In the genomic region with DNA sequence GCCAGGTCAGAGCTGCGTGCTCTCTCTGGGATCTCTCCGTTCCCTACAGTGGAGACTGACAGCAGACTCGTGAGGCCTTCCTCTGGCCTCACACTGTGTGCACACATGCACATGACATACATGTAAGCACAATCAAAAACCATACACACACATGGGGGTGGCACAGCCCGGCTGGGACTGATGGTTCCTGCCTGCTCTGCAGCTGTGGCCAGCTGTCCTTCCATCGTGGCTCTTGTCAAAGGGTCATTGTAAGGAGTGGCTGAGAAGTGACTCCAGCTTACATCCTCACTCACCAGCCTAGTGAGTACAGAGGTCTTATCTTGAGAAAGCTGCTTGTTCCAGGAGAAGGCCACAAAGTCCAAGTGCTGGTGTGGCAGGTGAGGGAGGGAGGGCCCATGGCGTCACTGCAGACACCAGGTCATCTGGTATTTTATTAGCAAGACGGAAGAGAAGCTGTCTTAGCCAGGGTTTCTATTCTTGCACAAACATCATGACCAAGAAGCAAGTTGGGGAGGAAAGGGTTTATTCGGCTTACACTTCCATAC, we compare ENCODE assay signal across 23 mouse cellular contexts. TPM values are rescaled to one million over a fixed set of nuclear protein-coding genes. Genes with fewer than 3 reads are reported as not detected.
DNase-seq lines count a peak whose midpoint lies in the region; ATAC-seq lines count a peak whose summit lies in the region.
"Had no signal": no experiment of that assay in that cellular context is flagged by ENCODE, and none has a peak within 500 bp of the region (broad histone marks: within the 10 kb centered on the region; RNA-seq: fewer than 3 reads in every experiment).

No protein-coding gene starts in this region.

- H3K27ac ChIP-seq in kidney, embryonic 14.5 days (ENCODE audit: low read depth, low read length): no peak overlapping the region
- no peak overlapping the region for H3K27ac ChIP-seq in kidney, embryonic 15.5 days
- peak overlapping the region; percentile 57 for H3K27ac ChIP-seq in intestine, embryonic 15.5 days
- no peak overlapping the region; the same call in 1 of the 2 replicates for H3K27ac ChIP-seq in stomach, embryonic 14.5 days (ENCODE audit: low read length)
- H3K27ac ChIP-seq: gastrocnemius, adult 2 months; layer of hippocampus, adult 2 months; limb, embryonic 13.5 days; liver, embryonic 14.5 days had no signal

- H3K27me3 ChIP-seq in kidney, embryonic 14.5 days (ENCODE audit: control insufficient read depth, insufficient read depth, low read length): no peaks in the 10 kb centered on the region
- H3K27me3 ChIP-seq in kidney, embryonic 15.5 days: no peaks in the 10 kb centered on the region
- no peaks in the 10 kb centered on the region for H3K27me3 ChIP-seq in intestine, embryonic 15.5 days (replicated peaks)
- H3K27me3 ChIP-seq in stomach, embryonic 14.5 days (ENCODE audit: control insufficient read depth, insufficient read depth, low read length): no peaks in the 10 kb centered on the region
- H3K27me3 ChIP-seq: heart, embryonic 12.5 days; limb, embryonic 13.5 days had no signal

- H3K36me3 ChIP-seq in kidney, embryonic 14.5 days (ENCODE audit: control insufficient read depth, insufficient read depth, low read length): no peaks in the 10 kb centered on the region
- H3K36me3 ChIP-seq in kidney, embryonic 15.5 days: peaks cover 16% of the 10 kb centered on the region; the same call in 1 of the 2 replicates
- H3K36me3 ChIP-seq in intestine, embryonic 15.5 days: no peaks in the 10 kb centered on the region
- no peaks in the 10 kb centered on the region; the same call in 1 of the 2 replicates for H3K36me3 ChIP-seq in stomach, embryonic 14.5 days (ENCODE audit: control insufficient read depth, insufficient read depth, low read length)
- H3K36me3 ChIP-seq: limb, embryonic 13.5 days had no signal

- H3K4me2 ChIP-seq in kidney, embryonic 14.5 days (replicated peaks; ENCODE audit: low read depth, low read length): no peak overlapping the region
- no peak overlapping the region for H3K4me2 ChIP-seq in kidney, embryonic 15.5 days
- no peak overlapping the region; the same call in 1 of the 2 replicates for H3K4me2 ChIP-seq in intestine, embryonic 15.5 days (replicated peaks)
- peak overlapping the region; percentile 8; the same call in 1 of the 2 replicates for H3K4me2 ChIP-seq in stomach, embryonic 14.5 days (replicated peaks; ENCODE audit: low read depth, low read length)
- H3K4me2 ChIP-seq: heart, embryonic 12.5 days; limb, embryonic 13.5 days had no signal

- 74% methylated on average over 8 of the region's 8 CpGs for WGBS in kidney, embryonic 14.5 days
- WGBS in kidney, embryonic 15.5 days: 83% methylated on average over 8 of the region's 8 CpGs
- WGBS in intestine, embryonic 15.5 days: 62% methylated on average over 8 of the region's 8 CpGs
- WGBS in stomach, embryonic 14.5 days: 69% methylated on average over 8 of the region's 8 CpGs

- ATAC-seq in kidney, embryonic 14.5 days (ENCODE audit: low FRiP score, low TSS enrichment): 0 out of 2 replicates have a peak, but pooled peaks have one; percentile 26
- no peak for ATAC-seq in kidney, embryonic 15.5 days (replicated peaks; ENCODE audit: low FRiP score)
- peak; percentile 85 for ATAC-seq in intestine, embryonic 15.5 days
- no peak for ATAC-seq in stomach, embryonic 14.5 days (ENCODE audit: insufficient number of reproducible peaks, insufficient read depth, low FRiP score, low read depth)

- H3K9me3 ChIP-seq in kidney, embryonic 14.5 days (ENCODE audit: control insufficient read depth, low read length): no peaks in the 10 kb centered on the region
- H3K9me3 ChIP-seq in kidney, embryonic 15.5 days (replicated peaks): no peaks in the 10 kb centered on the region
- no peaks in the 10 kb centered on the region for H3K9me3 ChIP-seq in intestine, embryonic 15.5 days
- no peaks in the 10 kb centered on the region for H3K9me3 ChIP-seq in stomach, embryonic 14.5 days (ENCODE audit: control insufficient read depth, low read depth, low read length)
- H3K9me3 ChIP-seq: heart, embryonic 12.5 days; limb, embryonic 13.5 days had no signal

- H3K4me3 ChIP-seq in kidney, embryonic 14.5 days (ENCODE audit: low read length): no peak overlapping the region
- no peak overlapping the region for H3K4me3 ChIP-seq in kidney, embryonic 15.5 days (replicated peaks)
- no peak overlapping the region for H3K4me3 ChIP-seq in intestine, embryonic 15.5 days (replicated peaks)
- no peak overlapping the region for H3K4me3 ChIP-seq in stomach, embryonic 14.5 days (ENCODE audit: low read depth, low read length)
- H3K4me3 ChIP-seq: gastrocnemius, adult 2 months; heart, embryonic 12.5 days; layer of hippocampus, adult 2 months; limb, embryonic 13.5 days; myocyte had no signal

- DNase-seq in cerebellum, adult 9-11 months: peak; percentile 44
- no peak for DNase-seq in cerebellum, postnatal 36 days
- no peak for DNase-seq in spleen, postnatal 14 days (ENCODE audit: low spot score in 2 of 2)
- DNase-seq in frontal cortex, postnatal 10 days (ENCODE audit: low spot score in 2 of 2): no peak
- DNase-seq: adrenal gland, adult 2 months; cerebellum, adult 2 months; gastrocnemius, adult 2 months; midbrain, embryonic 14.5 days; right cerebral cortex, postnatal 14 days; thymus, postnatal 25 days had no signal

- H3K4me1 ChIP-seq in kidney, embryonic 14.5 days (ENCODE audit: control insufficient read depth, insufficient read depth, low read length): peaks cover 4% of the 10 kb centered on the region; the same call in 1 of the 2 replicates
- H3K4me1 ChIP-seq in kidney, embryonic 15.5 days: peaks cover 19% of the 10 kb centered on the region
- H3K4me1 ChIP-seq in intestine, embryonic 15.5 days (replicated peaks): peaks cover 10% of the 10 kb centered on the region
- peaks cover 3% of the 10 kb centered on the region; the same call in 1 of the 2 replicates for H3K4me1 ChIP-seq in stomach, embryonic 14.5 days (ENCODE audit: control insufficient read depth, insufficient read depth, low read length)
- H3K4me1 ChIP-seq: limb, embryonic 13.5 days had no signal

- no peak overlapping the region for H3K9ac ChIP-seq in kidney, embryonic 14.5 days (ENCODE audit: low read depth, low read length)
- H3K9ac ChIP-seq in kidney, embryonic 15.5 days: no peak overlapping the region
- H3K9ac ChIP-seq in intestine, embryonic 15.5 days: no peak overlapping the region
- no peak overlapping the region for H3K9ac ChIP-seq in stomach, embryonic 14.5 days (replicated peaks; ENCODE audit: low read depth, low read length)
- H3K9ac ChIP-seq: forebrain, postnatal 0 days; heart, embryonic 12.5 days; limb, embryonic 13.5 days; liver, embryonic 14.5 days had no signal

RNA-seq across cellular contexts. Expression of a gene that starts 37.0 kb away (rescaled TPM):
- polyA plus RNA-seq in kidney, embryonic 14.5 days (2014; fragmentation: Nextera tagmentation; extraction: Ambion mirVana): 46.6 and 64.4 TPM in 2 replicates
- polyA plus RNA-seq in kidney, embryonic 15.5 days (2015; fragmentation: Nextera tagmentation; extraction: Ambion mirVana): 65.6 and 71.7 TPM in 2 replicates
- 57.8 and 60.0 TPM in 2 replicates for polyA plus RNA-seq in intestine, embryonic 15.5 days (2015; fragmentation: Nextera tagmentation; extraction: Ambion mirVana)
- 71.4 and 72.4 TPM in 2 replicates for polyA plus RNA-seq in stomach, embryonic 14.5 days (2014; fragmentation: Nextera tagmentation; extraction: Ambion mirVana)

RNA-seq across cellular contexts. Expression of a gene that starts 56.3 kb away (rescaled TPM):
- not detected in 2 replicates for polyA plus RNA-seq in kidney, embryonic 14.5 days (2014; fragmentation: Nextera tagmentation; extraction: Ambion mirVana)
- 0.08 and 0.17 TPM in 2 replicates for polyA plus RNA-seq in kidney, embryonic 15.5 days (2015; fragmentation: Nextera tagmentation; extraction: Ambion mirVana)
- 0.30 and 0.42 TPM in 2 replicates for polyA plus RNA-seq in intestine, embryonic 15.5 days (2015; fragmentation: Nextera tagmentation; extraction: Ambion mirVana)
- 0.29 and 0.55 TPM in 2 replicates for polyA plus RNA-seq in stomach, embryonic 14.5 days (2014; fragmentation: Nextera tagmentation; extraction: Ambion mirVana)
- polyA plus RNA-seq: adrenal gland, adult 2 months; cerebellum, adult 2 months; forebrain, postnatal 0 days; heart, embryonic 12.5 days; inflammation-experienced regulatory T-cells, adult 6 months; limb, embryonic 13.5 days; midbrain, embryonic 14.5 days; myocyte; neural tube, embryonic 14.5 days; spleen, adult 2 months had no signal

RNA-seq across cellular contexts. Expression of a gene that starts 59.1 kb away (rescaled TPM):
- 7.5 and 9.1 TPM in 2 replicates for polyA plus RNA-seq in kidney, embryonic 14.5 days (2014; fragmentation: Nextera tagmentation; extraction: Ambion mirVana)
- polyA plus RNA-seq in kidney, embryonic 15.5 days (2015; fragmentation: Nextera tagmentation; extraction: Ambion mirVana): 6.2 and 7.8 TPM in 2 replicates
- 7.3 and 8.1 TPM in 2 replicates for polyA plus RNA-seq in intestine, embryonic 15.5 days (2015; fragmentation: Nextera tagmentation; extraction: Ambion mirVana)
- polyA plus RNA-seq in stomach, embryonic 14.5 days (2014; fragmentation: Nextera tagmentation; extraction: Ambion mirVana): 14.2 and 19.1 TPM in 2 replicates

Comparison
In these comparisons a context has a peak if more than half of its experiments do, and no peak if none do; other contexts are left out.
1. ATAC-seq: peak in kidney, embryonic 14.5 days (single experiment) and intestine, embryonic 15.5 days (single experiment); none in kidney, embryonic 15.5 days (single experiment) and stomach, embryonic 14.5 days (single experiment).